Mouse (Mus musculus): Measurements from ENCODE around the gene E030018B13Rik.

The E030018B13Rik gene

GRCm38 (mm10) chr7:63916268-63916907 lies at the start of gene E030018B13Rik:
TSS of gene E030018B13Rik (plus strand) at chr7:63916857.
- ChIA-PET POLR2A (interaction anchor here in 2 of 4 experiments (0.8 to 12.8 kb wide), 8 partner anchors 10 to 42 kb away, joined by 3 to 137 read pairs (median 56); no protein-coding TSS in a partner anchor), CTCF (interaction anchor here in 1 of 4 experiments (0.9 kb wide), 1 partner anchor 23 kb away, joined by 3 read pairs; no protein-coding TSS in a partner anchor)

- ChIA-PET POLR2A (no interaction called here), CTCF (no interaction called here)
Measured at GRCm38 (mm10) chr7:63868356-63868918, 48.2 kb upstream of the E030018B13Rik start.

DNA sequence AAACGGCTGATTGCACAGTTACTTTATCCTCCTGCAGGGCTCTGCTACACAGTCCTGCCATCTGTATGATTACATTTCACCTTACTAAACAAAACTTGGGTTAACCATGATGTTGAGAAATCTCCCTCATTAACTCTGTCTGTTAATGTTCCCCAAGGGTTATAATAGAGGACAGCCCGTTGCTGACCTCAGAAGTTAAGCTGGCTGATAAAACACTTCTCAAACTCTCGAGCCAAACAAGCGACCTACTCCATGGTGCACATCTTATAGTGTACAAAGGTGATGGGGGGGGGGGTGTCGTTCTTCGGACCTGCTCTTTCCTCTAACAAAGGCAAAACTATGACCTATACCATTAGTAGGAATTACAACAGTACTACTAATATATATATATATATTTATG lies 45.0 kb upstream of the E030018B13Rik start:
- CTCF ChIA-PET: no interaction called here
- POLR2A ChIA-PET: no interaction called here

DNA sequence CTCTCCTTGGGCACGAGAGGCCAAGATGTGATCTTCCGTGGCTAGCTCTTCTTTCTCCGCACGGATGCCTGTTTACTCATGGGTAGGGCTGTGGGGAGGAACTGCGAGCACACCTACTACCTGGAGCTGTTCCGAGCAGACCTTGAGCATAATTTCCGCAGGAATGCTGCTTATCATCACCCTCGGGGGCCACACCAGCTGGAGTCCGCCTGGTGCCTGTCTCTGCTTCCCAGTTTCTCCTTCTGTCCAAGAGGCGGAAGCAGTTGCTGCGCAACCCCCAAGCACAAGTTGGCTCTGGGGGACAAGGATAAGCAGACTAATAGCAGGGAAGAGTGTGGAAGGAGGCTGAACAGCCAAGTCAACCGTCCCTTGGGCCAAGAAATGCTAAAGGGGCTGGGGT lies 42.8 kb upstream of the E030018B13Rik start:
- POLR2A ChIA-PET: interaction anchor here in 2 of 4 experiments (0.7 to 1.1 kb wide), 2 partner anchors 16 to 548 kb away, joined by 3 read pairs; no protein-coding TSS in a partner anchor
- CTCF ChIA-PET: interaction anchor here in 1 of 4 experiments (0.5 kb wide), 1 partner anchor 180 kb away, joined by 4 read pairs; no protein-coding TSS in a partner anchor

- CTCF ChIA-PET: no interaction called here
- POLR2A ChIA-PET: interaction anchor here in 2 of 4 experiments (1.1 to 1.9 kb wide), 3 partner anchors 10 to 17 kb away, joined by 3 to 6 read pairs (median 5); no protein-coding TSS in a partner anchor
Measured at GRCm38 (mm10) chr7:63875686-63876085, 41.0 kb upstream of the E030018B13Rik start.

- POLR2A ChIA-PET: interaction anchor here in 2 of 4 experiments (0.6 to 2.6 kb wide), 11 partner anchors 11 to 177 kb away, joined by 3 to 12 read pairs (median 4); no protein-coding TSS in a partner anchor
- CTCF ChIA-PET: interaction anchor here in 1 of 4 experiments (0.9 kb wide), 1 partner anchor 32 kb away, joined by 4 read pairs; no protein-coding TSS in a partner anchor
Measured at GRCm38 (mm10) chr7:63876640-63877039, 40.0 kb upstream of the E030018B13Rik start.

GRCm38 (mm10) chr7:63877610-63878009 lies 39.0 kb upstream of the E030018B13Rik start:
- POLR2A ChIA-PET: interaction anchor here in 3 of 4 experiments (0.8 to 2.6 kb wide), 18 partner anchors 10 to 176 kb away, joined by 3 to 12 read pairs (median 4); no protein-coding TSS in a partner anchor
- CTCF ChIA-PET: interaction anchor here in 2 of 4 experiments (0.7 to 0.9 kb wide), 2 partner anchors 16 to 31 kb away, joined by 3 to 4 read pairs; no protein-coding TSS in a partner anchor

- ChIA-PET CTCF (no interaction called here), POLR2A (interaction anchor here in 2 of 4 experiments (1.2 to 2.6 kb wide), 5 partner anchors 8 to 95 kb away, joined by 3 to 12 read pairs (median 5); no protein-coding TSS in a partner anchor)
Measured at GRCm38 (mm10) chr7:63879583-63879982, 37.1 kb upstream of the E030018B13Rik start.

DNA sequence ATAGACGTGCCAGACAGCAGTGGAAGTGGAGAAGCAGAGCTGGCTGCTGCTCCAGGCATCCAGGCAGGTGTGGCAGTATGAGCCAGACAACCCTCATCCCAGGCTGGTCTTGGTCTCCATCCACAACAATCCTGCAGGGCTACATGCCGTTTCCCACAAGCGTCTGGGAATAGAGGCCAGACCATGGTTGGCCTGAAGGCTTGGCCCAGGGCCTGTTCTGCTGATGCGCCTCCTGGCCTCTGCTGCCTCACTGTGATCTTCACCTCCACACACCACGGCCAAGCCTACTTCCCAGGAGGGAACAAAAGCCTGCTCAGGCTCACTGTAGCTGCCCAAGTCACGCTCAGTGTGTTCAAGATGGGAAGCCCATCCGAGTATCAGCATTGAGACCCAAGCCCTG lies 33.9 kb upstream of the E030018B13Rik start:
- POLR2A ChIA-PET: interaction anchor here in 1 of 4 experiments (0.7 to 0.9 kb wide), 2 partner anchors 23 to 26 kb away, joined by 3 read pairs; no protein-coding TSS in a partner anchor

DNA sequence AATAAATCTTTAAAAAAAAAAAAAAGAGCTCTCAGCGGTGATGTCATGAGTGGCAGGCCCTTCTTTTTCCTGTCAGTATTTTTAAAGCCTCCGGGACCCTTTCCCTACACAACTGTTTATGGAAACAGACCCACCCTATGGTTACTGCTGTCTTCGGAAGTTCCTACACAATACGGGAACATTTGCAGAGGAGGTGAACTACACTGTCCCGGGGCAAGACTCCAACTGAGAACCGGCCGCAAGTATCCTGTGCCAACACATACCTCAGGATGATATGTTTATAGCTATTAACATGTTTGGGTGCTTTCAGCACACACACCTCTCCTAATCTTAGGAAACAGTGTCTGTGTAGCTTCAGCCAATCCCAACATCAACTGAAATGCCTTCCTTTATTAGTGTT lies 31.6 kb upstream of the E030018B13Rik start:
- CTCF ChIA-PET: interaction anchor here in 1 of 4 experiments (0.8 kb wide), 1 partner anchor 26 kb away, joined by 4 read pairs; no protein-coding TSS in a partner anchor
- POLR2A ChIA-PET: interaction anchor here in 3 of 4 experiments (0.6 to 5.5 kb wide), 12 partner anchors 10 to 116 kb away, joined by 3 to 41 read pairs (median 5); no protein-coding TSS in a partner anchor

More for the DNA sequence above, 33.9 kb upstream of the E030018B13Rik start:
- CTCF ChIA-PET: no interaction called here

- CTCF ChIA-PET: interaction anchor here in 2 of 4 experiments (0.8 to 0.9 kb wide), 2 partner anchors 44 to 63 kb away, joined by 4 to 9 read pairs; no protein-coding TSS in a partner anchor
- POLR2A ChIA-PET: interaction anchor here in 3 of 4 experiments (0.6 to 5.5 kb wide), 43 partner anchors 8 to 986 kb away, joined by 3 to 41 read pairs (median 4); partner anchors contain the start of gene Nsmce3 (in 1 of the 3)
Measured at GRCm38 (mm10) chr7:63887034-63887551, 29.6 kb upstream of the E030018B13Rik start.

DNA sequence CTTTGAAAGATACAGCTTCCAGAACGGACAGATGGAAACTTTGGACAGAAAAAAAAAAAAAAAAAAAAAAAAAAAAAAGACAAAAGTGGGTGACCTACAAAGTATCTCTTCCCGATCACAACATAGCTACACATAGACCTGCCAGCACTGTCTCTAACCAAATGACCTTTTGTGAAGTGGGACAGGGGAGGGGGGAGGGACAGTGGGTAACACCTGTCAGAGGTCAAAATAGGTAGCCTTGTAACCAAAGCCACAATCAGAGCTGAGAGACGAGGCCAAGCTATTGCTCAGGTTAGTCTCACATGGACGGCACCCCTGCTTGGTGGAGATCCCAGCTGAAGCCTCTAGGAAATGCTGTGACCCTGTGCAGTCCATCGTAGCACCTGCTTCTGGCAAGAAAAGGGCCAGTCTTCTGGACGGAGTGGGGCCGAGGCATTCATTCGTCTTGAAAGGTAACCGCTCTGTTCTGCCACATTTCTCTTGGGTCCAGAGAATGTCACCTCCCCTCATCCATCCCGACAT lies 29.0 kb upstream of the E030018B13Rik start:
- CTCF ChIA-PET: interaction anchor here in 2 of 4 experiments (0.7 to 0.9 kb wide), 3 partner anchors 35 to 63 kb away, joined by 4 to 9 read pairs (median 4); no protein-coding TSS in a partner anchor
- POLR2A ChIA-PET: interaction anchor here in 3 of 4 experiments (0.6 to 5.5 kb wide), 42 partner anchors 8 to 852 kb away, joined by 3 to 41 read pairs (median 4); no protein-coding TSS in a partner anchor

- CTCF ChIA-PET: interaction anchor here in 1 of 4 experiments (0.6 kb wide), 1 partner anchor 135 kb away, joined by 3 read pairs; no protein-coding TSS in a partner anchor
- POLR2A ChIA-PET: interaction anchor here in 3 of 4 experiments (0.6 to 5.5 kb wide), 20 partner anchors 8 to 85 kb away, joined by 3 to 41 read pairs (median 4); no protein-coding TSS in a partner anchor
Measured at GRCm38 (mm10) chr7:63888674-63889073, 28.0 kb upstream of the E030018B13Rik start.

DNA sequence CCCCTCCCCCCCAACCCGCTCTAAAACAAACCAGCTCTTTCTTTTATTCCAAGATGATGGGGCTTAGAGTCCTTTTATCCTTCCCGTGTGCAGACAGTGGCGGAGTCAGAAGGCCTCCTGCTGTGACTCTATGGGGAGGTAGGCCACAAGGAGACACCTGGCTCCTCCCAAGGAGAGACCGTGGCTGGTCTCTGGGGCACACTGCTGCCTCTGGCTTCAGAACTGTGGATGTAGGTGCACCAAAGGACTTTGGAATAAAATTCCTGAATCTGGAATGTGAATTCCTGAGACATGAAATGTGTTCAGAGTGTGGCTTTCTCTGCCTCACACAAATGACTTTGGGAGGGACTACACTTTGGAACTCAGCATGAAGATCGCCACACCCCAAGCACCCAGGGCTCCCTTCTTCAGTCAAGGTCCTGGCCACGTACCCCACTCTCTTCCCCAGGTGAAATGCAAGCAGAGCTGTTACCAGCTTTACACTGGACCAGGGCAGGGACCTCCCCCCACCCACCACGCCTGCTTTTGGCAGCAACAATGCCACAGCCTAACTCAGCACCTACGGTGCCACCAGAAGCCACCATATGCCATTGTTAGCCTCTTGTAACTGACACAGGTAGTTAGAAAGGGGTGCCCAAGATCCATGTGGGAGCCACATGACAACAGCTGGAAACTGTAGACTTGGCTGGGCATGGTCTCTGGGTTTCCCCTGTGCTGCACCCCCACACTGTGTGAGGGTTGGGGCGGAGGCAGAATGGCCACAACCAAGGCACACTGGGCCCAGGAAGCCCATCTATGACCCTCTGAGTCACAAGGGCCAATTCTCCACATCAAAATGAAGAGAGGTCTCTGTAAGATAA lies 27.3 kb upstream of the E030018B13Rik start:
- CTCF ChIA-PET: interaction anchor here in 1 of 4 experiments (0.6 to 1.0 kb wide), 2 partner anchors 136 kb away, joined by 3 read pairs; no protein-coding TSS in a partner anchor
- POLR2A ChIA-PET: interaction anchor here in 3 of 4 experiments (0.6 to 5.5 kb wide), 22 partner anchors 7 to 85 kb away, joined by 3 to 41 read pairs (median 4); no protein-coding TSS in a partner anchor

DNA sequence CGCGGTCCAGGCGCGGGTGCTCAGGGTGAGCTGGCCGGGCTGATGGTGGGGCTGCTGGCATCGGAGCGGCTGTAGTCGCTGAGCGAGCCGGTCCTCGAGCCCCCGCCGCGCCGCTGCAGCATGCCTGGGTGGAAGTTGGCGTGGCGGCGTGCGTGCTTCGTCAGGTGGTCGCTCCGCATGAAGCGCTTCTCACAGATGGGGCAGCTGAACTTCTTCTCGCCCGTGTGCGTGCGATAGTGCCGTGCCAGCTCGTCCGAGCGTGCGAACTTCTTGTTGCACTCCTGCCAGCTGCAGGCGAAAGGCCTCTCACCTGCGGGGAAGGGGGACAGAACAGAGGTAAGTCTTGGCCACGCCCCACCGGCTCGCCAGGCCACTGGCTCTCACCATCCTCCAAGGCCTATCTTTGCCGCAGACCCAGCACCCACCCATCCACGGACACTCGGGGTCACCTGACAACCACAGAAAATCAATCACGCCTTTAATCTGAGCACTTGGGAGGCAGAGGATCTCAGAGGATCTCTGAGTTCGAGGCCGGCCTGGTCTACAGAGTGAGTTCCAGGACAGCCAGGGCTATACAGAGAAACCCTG lies 25.1 kb upstream of the E030018B13Rik start:
- ChIA-PET CTCF (no interaction called here), POLR2A (interaction anchor here in 2 of 4 experiments (1.0 to 3.0 kb wide), 8 partner anchors 9 to 135 kb away, joined by 3 to 10 read pairs (median 4); no protein-coding TSS in a partner anchor)

- POLR2A ChIA-PET: interaction anchor here in 2 of 4 experiments (0.6 to 1.9 kb wide), 5 partner anchors 20 to 66 kb away, joined by 3 to 6 read pairs (median 3); no protein-coding TSS in a partner anchor
- CTCF ChIA-PET: no interaction called here
Measured at GRCm38 (mm10) chr7:63893201-63893600, 23.5 kb upstream of the E030018B13Rik start.

GRCm38 (mm10) chr7:63893729-63894128 lies 22.9 kb upstream of the E030018B13Rik start:
- CTCF ChIA-PET: interaction anchor here in 1 of 4 experiments (0.6 kb wide), 1 partner anchor 16 kb away, joined by 3 read pairs; no protein-coding TSS in a partner anchor
- POLR2A ChIA-PET: interaction anchor here in 2 of 4 experiments (1.1 to 1.9 kb wide), 4 partner anchors 34 to 65 kb away, joined by 3 to 6 read pairs (median 4); no protein-coding TSS in a partner anchor

All from embryonic stem cell, embryonic (primary cell).